Mouse (Mus musculus): ENCODE results near the gene Zbtb4.
"Not testable (repeated sequence)": the region's sequence is repeated elsewhere in the genome, so short reads cannot be mapped to it uniquely, and the experiment has no call there.

The Zbtb4 gene

GRCm38 (mm10) chr11:69765221-69766125, at the start of gene Zbtb4:
Gene Zbtb4 (plus strand): TSS chr11:69765912.
- no peak for DNase-seq (ENCODE audit: low spot score)

- no peak for DNase-seq (ENCODE audit: low spot score)
Measured at GRCm38 (mm10) chr11:69715929-69716328, 49.8 kb upstream of the Zbtb4 start.

GRCm38 (mm10) chr11:69716953-69717352, 48.8 kb upstream of the Zbtb4 start:
- no peak for DNase-seq (ENCODE audit: low spot score)

DNA sequence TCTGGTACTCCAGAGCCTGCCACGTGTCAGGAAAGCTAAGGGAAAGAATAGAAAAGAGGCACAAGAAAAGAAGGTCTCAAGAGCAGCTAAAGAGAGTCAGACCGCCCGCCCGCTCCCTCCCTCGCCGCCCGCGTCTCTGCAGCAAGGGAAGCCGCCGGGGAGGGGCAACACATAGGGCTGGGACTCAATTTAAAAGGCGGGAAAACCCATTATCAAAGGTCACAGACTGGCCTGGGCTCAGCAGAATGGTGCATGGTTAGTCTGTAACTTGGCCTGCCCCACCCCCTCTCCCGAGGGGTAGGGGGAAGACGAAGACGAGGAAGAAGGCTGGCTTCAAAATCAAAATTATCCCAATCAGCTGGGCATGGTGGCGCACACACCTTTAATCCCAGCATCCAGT, 47.1 kb upstream of the Zbtb4 start:
- no peak for DNase-seq (ENCODE audit: low spot score)

- DNase-seq (ENCODE audit: low spot score), result no peak
Measured at GRCm38 (mm10) chr11:69719423-69719822, 46.3 kb upstream of the Zbtb4 start.

DNA sequence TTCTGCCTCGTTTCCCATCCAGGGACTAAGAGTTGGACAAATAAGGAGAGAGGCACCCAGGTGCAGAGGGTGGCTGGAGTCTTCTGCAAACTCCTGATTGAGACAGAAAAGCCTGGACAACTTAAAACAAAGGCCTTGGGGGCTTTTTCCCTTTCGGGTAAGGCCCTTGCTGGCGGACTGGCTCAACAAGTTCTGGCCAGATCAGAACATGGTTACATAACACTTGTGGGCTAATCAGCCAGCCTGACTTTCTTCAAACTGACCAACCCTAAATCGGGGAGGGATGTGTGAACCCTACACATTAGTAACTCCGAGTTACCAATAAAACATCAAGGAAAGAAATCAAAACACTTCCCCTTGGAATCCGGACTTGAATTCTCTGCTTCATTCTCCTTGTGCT, 44.9 kb upstream of the Zbtb4 start:
- DNase-seq (ENCODE audit: low spot score), result no peak

DNA sequence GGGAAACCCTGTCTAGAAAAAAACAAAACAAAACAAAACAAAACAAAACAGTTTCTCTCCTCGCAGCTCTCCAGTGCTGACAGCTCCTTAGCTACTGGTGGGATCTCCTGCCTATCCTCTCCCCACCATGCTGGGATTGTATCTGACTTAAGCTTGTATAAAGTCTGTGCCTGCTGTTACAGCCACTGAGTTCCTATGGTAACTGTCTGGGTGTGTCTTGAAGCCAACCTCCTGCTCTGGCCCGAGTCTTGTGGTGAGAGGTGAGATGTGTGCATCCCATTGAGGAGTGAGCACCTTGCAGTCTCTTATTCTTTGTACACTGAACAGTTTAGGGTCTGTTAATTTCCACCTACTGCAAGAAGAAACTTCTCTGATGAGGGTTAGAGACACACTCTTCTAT, 42.6 kb upstream of the Zbtb4 start:
- no peak for DNase-seq (ENCODE audit: low spot score)

DNA sequence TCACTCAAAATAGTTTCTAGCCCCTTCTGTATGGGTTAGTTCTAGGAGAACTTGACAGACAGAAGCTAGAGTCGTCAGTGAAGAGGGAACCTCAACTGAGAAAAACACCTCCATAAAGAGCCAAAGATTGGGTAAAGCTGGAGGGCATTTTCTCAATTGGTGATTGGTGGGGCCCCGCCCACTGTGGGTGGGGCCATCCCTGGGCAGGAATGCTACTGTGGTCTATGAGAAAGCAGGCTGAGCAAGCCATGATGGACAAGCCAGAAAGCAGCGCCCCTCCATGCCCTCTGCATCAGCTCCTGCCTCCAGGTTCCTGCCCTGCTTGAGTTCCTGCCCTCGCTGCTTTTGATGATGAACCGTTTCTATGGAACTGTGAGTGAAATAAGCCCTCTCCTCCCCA, 39.8 kb upstream of the Zbtb4 start:
- DNase-seq (ENCODE audit: low spot score), result no peak

GRCm38 (mm10) chr11:69729063-69729462, 36.6 kb upstream of the Zbtb4 start:
- DNase-seq (ENCODE audit: low spot score), result no peak

GRCm38 (mm10) chr11:69731408-69731807, 34.3 kb upstream of the Zbtb4 start:
- DNase-seq (ENCODE audit: low spot score), result not testable (repeated sequence)

DNA sequence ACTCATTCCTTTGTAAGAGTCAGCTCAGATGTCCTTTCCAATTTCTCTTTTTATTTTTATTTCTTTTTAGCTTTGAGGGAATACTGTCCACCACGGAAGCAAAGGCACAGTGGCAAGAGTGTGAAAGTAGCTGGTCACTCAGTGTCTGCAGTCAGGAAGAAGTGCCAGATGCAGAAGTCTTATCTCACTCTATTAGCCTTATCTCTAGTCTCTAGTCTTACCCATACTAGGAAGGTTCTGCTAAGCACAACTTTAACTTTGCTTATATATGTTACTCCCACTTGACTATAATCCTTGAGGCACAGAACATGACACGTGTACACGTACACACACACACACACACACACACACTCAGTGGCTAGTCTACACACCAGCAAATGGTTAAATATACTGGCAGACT, 14.1 kb upstream of the Zbtb4 start:
- no peak for DNase-seq (ENCODE audit: low spot score)

DNA sequence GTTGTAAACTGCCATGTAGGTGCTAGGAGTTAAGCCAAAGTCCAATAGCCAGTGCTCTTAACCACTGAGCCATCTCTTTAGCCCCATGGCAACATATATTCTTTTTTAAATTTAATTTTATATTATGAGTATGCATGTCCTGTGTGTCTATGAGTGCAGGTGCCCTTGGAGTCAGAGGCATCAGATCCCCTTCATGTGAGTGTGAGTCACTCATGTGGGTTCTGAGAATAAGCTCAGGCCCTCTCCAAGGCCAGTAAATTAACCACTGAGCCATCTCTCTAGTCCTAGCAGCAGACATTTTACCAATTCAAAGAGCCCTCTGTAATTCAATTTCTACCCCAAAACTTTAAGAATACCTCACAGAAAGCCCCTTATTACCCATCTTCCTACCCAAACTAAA, 13.0 kb upstream of the Zbtb4 start:
- no peak for DNase-seq (ENCODE audit: low spot score)

GRCm38 (mm10) chr11:69754233-69754632, 11.5 kb upstream of the Zbtb4 start:
- no peak for DNase-seq (ENCODE audit: low spot score)

DNA sequence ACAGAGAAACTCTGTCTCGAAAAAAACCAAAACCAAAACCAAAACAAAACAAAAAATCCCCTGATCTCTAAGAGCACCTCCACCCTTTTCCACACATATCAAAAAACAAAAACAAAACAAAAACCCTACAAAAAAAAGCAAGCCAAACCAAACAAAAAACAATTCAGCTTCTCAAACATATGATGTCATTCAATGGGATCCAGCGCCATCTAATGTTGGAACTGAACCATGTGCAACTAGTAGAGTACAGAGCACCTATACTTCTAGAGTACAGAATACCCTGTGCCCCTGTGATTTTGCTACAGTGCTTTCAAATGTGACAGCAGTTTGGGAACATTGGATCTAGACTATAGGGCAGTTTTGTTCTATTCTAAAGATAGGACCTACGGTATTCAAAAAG, 11.0 kb upstream of the Zbtb4 start:
- no peak for DNase-seq (ENCODE audit: low spot score)

- DNase-seq (ENCODE audit: low spot score), result no peak
Measured at GRCm38 (mm10) chr11:69757303-69758089, 8.2 kb upstream of the Zbtb4 start.

DNA sequence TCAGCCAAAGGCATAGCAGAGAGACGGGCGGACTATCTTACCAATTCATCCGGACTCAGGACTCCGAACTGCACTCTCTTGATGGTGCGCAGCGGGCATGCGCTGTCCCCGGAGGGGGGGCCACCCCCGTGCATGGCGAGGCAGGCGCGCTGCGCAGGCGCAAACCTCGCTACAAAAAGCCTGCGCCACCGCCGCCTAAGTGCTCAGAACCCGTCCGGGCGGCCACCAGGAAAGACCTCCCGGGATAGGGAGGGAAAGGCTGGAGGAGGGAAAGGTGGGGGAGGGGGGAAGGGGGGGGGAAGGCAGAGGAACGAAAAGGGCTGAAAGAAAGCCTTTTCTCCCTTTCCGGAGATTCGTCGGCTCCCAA, 7.6 kb upstream of the Zbtb4 start:
- DNase-seq (ENCODE audit: low spot score), result peak; percentile 98

- peak; percentile 99 for DNase-seq (ENCODE audit: low spot score)
Measured at GRCm38 (mm10) chr11:69758478-69758970, 7.2 kb upstream of the Zbtb4 start, which contains the start of gene Polr2a. Gene Polr2a (minus strand): TSS chr11:69758637.

DNA sequence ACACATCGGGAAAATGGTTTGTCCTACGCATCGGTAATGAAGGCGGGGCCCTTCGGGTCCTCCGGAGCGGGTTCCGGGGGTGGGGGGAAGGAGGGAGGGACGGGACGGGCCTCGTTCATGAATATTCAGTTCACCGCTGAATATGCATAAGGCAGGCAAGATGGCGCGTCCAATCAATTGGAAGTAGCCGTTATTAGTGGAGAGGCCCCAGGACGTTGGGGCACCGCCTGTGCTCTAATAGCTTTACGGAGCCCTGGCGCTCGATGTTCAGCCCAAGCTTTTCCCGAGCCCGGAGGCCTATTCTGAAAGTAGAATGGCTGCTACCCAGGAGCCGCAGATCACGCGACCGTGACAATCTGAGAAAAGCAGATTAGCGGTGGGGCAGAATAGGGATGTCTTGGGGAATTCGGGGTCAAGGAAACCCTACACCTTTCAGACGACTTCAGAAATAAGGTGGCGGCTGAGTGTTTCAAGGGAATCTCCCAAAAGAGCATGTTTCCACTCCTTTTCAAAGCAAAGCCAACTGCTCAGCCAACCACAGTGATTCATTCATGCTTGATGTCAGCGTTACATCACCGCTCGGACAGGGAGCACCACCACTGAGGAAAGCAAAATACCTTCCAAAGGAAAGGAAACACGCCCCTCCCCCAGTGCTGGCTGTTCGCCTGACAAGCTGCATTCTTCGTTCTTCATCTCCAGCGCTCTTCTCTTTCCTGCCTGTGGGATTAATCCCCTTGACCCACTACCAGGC, 6.6 kb upstream of the Zbtb4 start:
- no peak for DNase-seq (ENCODE audit: low spot score)

DNA sequence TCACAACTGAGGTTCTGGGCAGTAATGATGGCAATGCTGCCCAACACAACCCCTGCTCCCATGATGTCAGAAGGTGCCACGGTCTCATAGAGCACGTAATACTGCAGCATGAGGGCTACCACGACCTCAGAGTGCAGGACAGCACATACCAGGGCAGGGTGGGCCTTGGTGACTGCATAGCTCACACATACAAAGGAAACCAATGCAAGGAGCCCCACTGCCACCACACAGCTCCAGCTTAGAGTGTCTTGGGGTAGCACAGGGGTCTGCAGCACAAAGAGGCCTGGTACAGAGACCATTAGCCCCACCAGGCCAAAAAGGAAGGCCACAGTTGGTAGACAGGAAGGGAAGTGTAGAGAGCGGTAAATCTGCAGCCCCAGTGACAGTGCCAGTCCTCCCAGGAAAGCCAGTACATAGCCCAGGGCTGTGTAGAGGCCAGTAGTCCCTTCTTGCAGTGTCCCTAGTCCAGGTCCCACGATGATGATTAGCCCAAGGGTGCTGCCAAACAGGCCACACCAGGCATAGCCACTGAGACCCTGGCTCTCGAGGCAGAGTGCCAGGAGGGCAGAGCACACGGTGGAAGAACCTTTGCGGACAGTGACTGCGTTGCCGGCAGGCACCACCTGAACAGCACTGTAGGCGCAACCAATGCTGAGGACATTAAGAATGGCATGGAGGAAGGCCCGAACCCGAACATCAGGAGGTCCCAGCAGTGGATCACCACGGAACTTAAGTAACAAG, 5.4 kb upstream of the Zbtb4 start:
- no peak for DNase-seq (ENCODE audit: low spot score)

DNA sequence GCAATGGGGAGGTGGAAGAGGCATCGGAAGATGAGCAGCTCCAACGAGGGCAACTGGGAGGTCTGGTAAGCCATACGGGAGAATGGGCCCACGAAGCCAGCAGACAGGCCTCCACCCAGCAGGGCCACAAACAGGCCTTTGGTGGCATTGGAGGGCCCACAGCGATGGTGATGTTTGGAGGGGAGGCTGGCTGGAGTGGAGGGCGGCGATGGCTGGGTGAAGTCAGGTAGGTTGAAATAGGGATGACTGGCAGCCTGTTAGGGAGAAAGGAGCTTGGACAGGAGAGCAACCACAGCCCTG, 4.9 kb upstream of the Zbtb4 start:
- DNase-seq (ENCODE audit: low spot score), result no peak

DNA sequence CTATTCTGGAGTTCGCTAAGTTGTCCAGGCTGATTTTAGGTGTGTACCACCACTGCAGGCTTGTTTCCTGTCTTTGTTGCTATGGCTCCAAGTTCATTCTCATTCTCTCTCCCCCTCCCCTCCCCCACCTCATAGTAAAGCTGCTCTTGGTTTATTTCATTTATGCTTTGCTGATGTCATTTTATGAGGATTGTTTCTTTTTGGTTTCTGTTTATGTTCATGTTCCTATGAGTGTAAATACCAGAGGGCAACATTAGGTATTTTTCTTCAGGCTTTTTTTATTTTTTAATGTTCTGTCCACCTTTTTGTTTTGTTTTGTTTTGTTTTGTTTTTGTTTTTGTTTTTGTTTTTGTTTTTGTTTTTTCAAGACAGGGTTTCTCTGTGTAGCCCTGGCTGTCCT, 3.8 kb upstream of the Zbtb4 start, which contains the start of gene Slc35g3:
Gene Slc35g3 (minus strand): TSS at position 101 of the 400 bp plus-strand sequence.
- DNase-seq (ENCODE audit: low spot score), result no peak

DNA sequence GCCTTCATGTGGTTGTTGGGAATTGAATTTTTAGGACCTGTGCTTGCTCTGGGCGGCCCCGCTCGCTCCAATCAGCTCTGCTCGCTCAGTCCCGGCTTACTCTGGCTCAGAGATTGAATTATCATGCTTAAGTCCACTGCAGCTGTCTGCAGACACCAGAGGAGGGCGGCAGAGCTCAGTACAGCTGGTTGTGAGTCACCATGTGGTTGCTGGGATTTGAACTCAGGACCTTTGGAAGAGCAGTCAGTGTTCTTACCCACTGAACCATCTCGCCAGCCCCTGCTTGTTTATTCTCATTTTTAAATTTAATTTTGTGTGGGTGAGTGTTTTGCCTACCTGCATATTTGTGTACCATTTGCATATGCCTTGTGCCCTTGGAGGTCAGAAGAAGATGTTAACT, 2.2 kb upstream of the Zbtb4 start:
- DNase-seq (ENCODE audit: low spot score), result no peak

Data from ovary, postnatal 10 days (tissue).